Mouse (Mus musculus) embryonic facial prominence, embryonic 11.5 days (tissue): ENCODE measurements around the gene Pbxip1. TPM values are rescaled to one million over a fixed set of nuclear protein-coding genes. Genes with fewer than 3 reads are reported as not detected.
A peak's percentile ranks its signal among the peaks of the same experiment; 100 is the strongest.

ENCODE experiments used
- ATAC-seq: fragments of 200-750 bp; cut with Nextera tagmentation; replicated peaks from 2 replicates; pipeline ENCODE4 v1.8.0; 2017; ENCODE audit warnings: low read depth; ENCODE audit not compliant: insufficient number of reproducible peaks, low FRiP score, low TSS enrichment
- DNase-seq: peaks from one replicate; pipeline ENCODE4 v3.0.0-alpha.2; 2015; ENCODE audit warnings: low spot score
- H3K27ac ChIP-seq: fragments of 300-500 bp; sonication (generic); replicated peaks from 2 replicates; pipeline ENCODE4 v1.5.1; 2014; ENCODE audit warnings: mild to moderate bottlenecking, low read depth, low read length, control low read depth
- H3K27me3 ChIP-seq: fragments of 300-500 bp; sonication (generic); 2 replicates; pipeline ENCODE4 v1.6.1; 2014; ENCODE audit warnings: mild to moderate bottlenecking, low read length, moderate library complexity, mixed read lengths; ENCODE audit not compliant: control insufficient read depth, insufficient read depth
- H3K36me3 ChIP-seq: fragments of 300-500 bp; sonication (generic); replicated peaks from 2 replicates; pipeline ENCODE4 v1.6.1; 2014; ENCODE audit warnings: low read depth, mild to moderate bottlenecking, low read length, moderate library complexity, mixed read lengths; ENCODE audit not compliant: control insufficient read depth, insufficient read depth
- H3K4me1 ChIP-seq: fragments of 300-500 bp; sonication (generic); 2 replicates; pipeline ENCODE4 v1.6.1; 2014; ENCODE audit warnings: low read length, mixed read lengths; ENCODE audit not compliant: control insufficient read depth, insufficient read depth
- H3K4me2 ChIP-seq: fragments of 300-500 bp; sonication (generic); 2 replicates; pipeline ENCODE4 v1.6.1; 2014; ENCODE audit warnings: low read depth, mild to moderate bottlenecking, control low read depth, low read length, moderate library complexity
- H3K4me3 ChIP-seq: fragments of 300-500 bp; sonication (generic); 2 replicates; pipeline ENCODE4 v1.5.1; 2014; ENCODE audit warnings: low read depth, low read length, control low read depth
- H3K9ac ChIP-seq: fragments of 300-500 bp; sonication (generic); replicated peaks from 2 replicates; pipeline ENCODE4 v1.6.1; 2014; ENCODE audit warnings: mild to moderate bottlenecking, control low read depth, low read length
- H3K9me3 ChIP-seq: fragments of 300-500 bp; sonication (generic); replicated peaks from 2 replicates; pipeline ENCODE4 v1.6.1; 2016; ENCODE audit warnings: mild to moderate bottlenecking, low read length, inconsistent platforms, mixed read lengths; ENCODE audit not compliant: control insufficient read depth
- WGBS: fragments of 180-500 bp; shearing (Covaris S2); extraction: QIAGEN DNeasy Blood & Tissue Kit; methylation state at CpG from one replicate; pipeline ENCODE4 v1.1.7; 2014; 5-methylcytosine and 5-hydroxymethylcytosine counted together
- polyA plus RNA-seq: library from polyadenylated mRNA; unstranded; fragments of >200 nt; fragmentation: Nextera tagmentation; extraction: Ambion mirVana; gene quantifications from 2 replicates; pipeline ENCODE4 v1.2.1, GENCODE M21; 2014

Pbxip1 gene
- polyA plus RNA-seq, 1 experiment from 2014 or later, result 9.1 TPM

- Histone ChIP-seq H3K4me3 (peak within 1 kb of the TSS; percentile 97), H3K4me2 (peak within 1 kb of the TSS; percentile 82), H3K4me1 (no peaks in the 10 kb centered on the region), H3K27me3 (no peaks in the 10 kb centered on the region), H3K36me3 (peaks cover 7% of the 10 kb centered on the region), H3K27ac (peak within 1 kb of the TSS; percentile 83), H3K9ac (peak within 1 kb of the TSS; percentile 94), H3K9me3 (no peaks in the 10 kb centered on the region)
- DNase-seq (peak; percentile 95), ATAC-seq (peak; percentile 95)
- WGBS, result 3% methylated on average over 58 of the region's 68 CpGs
These were observed 6.0 kb upstream of the Pbxip1 start, which contains the start of gene Pygo2 for GRCm38 (mm10) chr3:89430171-89431159. Gene Pygo2, plus strand, starts transcription at chr3:89430214.

GRCm38 (mm10) chr3:89432606-89433005, 3.9 kb upstream of the Pbxip1 start:
- H3K27ac ChIP-seq, result no peak overlapping the region
- H3K27me3 ChIP-seq, result no peaks in the 10 kb centered on the region
- no peak overlapping the region for H3K4me2 ChIP-seq
- H3K4me1 ChIP-seq, result no peaks in the 10 kb centered on the region; the same call in 1 of the 2 replicates
- no peak overlapping the region for H3K4me3 ChIP-seq
- H3K9me3 ChIP-seq, result no peaks in the 10 kb centered on the region
- H3K9ac ChIP-seq, result no peak overlapping the region
- peaks cover 7% of the 10 kb centered on the region for H3K36me3 ChIP-seq
- WGBS, result 91% methylated on average over 5 of the region's 8 CpGs
- DNase-seq (no peak), ATAC-seq (no peak)

- H3K9ac ChIP-seq, result no peak overlapping the region
- no peak overlapping the region for H3K27ac ChIP-seq
- H3K27me3 ChIP-seq, result no peaks in the 10 kb centered on the region
- ATAC-seq (no peak), DNase-seq (no peak)
- H3K9me3 ChIP-seq, result no peaks in the 10 kb centered on the region
- no peak overlapping the region for H3K4me3 ChIP-seq
- no peaks in the 10 kb centered on the region; the same call in 1 of the 2 replicates for H3K4me1 ChIP-seq
- WGBS, result 74% methylated on average over 11 of the region's 11 CpGs
- H3K4me2 ChIP-seq, result no peak overlapping the region
- peaks cover 7% of the 10 kb centered on the region for H3K36me3 ChIP-seq
These were observed 2.0 kb upstream of the Pbxip1 start for GRCm38 (mm10) chr3:89434532-89434931.

- Histone ChIP-seq H3K4me3 (no peak overlapping the region), H3K9me3 (no peaks in the 10 kb centered on the region), H3K9ac (no peak overlapping the region), H3K27ac (no peak overlapping the region), H3K4me2 (no peak overlapping the region), H3K36me3 (peaks cover 7% of the 10 kb centered on the region), H3K27me3 (no peaks in the 10 kb centered on the region), H3K4me1 (no peaks in the 10 kb centered on the region; the same call in 1 of the 2 replicates)
- WGBS, result 53% methylated on average over 7 of the region's 7 CpGs
- no peak for ATAC-seq
- DNase-seq, result no peak
These were observed 1.5 kb upstream of the Pbxip1 start for GRCm38 (mm10) chr3:89435041-89435440.

DNA sequence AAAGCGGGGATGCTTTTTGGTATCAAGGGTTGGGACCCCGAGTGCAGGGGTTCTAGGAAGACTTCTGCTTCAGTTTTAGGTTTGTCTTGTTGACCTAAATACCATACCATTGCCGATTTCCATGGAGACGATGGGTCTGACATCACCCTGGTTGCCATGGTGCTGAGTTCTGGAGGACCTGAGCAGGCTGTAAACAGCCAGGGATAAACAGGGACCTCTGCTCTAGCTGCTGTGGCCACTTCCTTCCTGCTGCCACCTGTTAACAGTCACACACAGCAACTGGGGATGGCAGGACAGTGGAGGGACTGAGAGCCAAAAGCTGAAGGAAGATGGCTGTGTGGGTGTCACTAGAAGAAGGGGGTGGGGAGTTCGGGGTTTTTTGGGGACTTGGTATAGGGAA, 763 bp downstream of the Pbxip1 start:
- no peak for ATAC-seq
- H3K4me3 ChIP-seq, result peak overlapping the region; percentile 51
- no peaks in the 10 kb centered on the region for H3K27me3 ChIP-seq
- 34% methylated on average over 5 of the region's 5 CpGs for WGBS
- H3K9ac ChIP-seq, result peak overlapping the region; percentile 69
- H3K4me2 ChIP-seq, result peak overlapping the region; percentile 67
- no peaks in the 10 kb centered on the region; the same call in 1 of the 2 replicates for H3K4me1 ChIP-seq
- no peaks in the 10 kb centered on the region for H3K9me3 ChIP-seq
- no peak overlapping the region for H3K27ac ChIP-seq
- peak; percentile 28 for DNase-seq
- H3K36me3 ChIP-seq, result peaks cover 7% of the 10 kb centered on the region

DNA sequence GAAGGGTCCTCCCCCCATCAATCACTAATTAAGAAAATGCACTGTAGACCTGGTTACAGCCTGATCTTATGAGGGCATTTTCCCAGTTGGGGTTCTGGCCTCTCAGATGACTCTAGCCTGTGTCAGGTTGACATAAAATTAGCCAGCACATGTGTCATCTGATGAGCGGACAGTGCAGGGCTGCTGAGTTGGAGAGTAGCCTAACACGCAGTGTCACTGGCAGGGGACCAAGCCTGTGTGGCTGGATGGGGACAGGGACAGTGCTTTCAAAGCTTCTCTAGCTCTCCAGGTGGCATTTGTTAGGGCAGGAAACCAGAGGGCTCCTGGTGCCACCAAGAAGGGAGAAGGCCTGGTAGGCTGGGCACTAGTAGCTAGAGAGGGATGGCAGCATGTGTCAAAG, 4.2 kb downstream of the Pbxip1 start:
- no peak overlapping the region for H3K9ac ChIP-seq
- H3K27ac ChIP-seq, result no peak overlapping the region
- 92% methylated on average over 2 of the region's 2 CpGs for WGBS
- no peaks in the 10 kb centered on the region; the same call in 1 of the 2 replicates for H3K4me1 ChIP-seq
- H3K36me3 ChIP-seq, result no peaks in the 10 kb centered on the region
- H3K4me2 ChIP-seq, result no peak overlapping the region
- H3K27me3 ChIP-seq, result no peaks in the 10 kb centered on the region
- no peak for ATAC-seq
- DNase-seq, result no peak
- no peaks in the 10 kb centered on the region for H3K9me3 ChIP-seq
- no peak overlapping the region for H3K4me3 ChIP-seq

DNA sequence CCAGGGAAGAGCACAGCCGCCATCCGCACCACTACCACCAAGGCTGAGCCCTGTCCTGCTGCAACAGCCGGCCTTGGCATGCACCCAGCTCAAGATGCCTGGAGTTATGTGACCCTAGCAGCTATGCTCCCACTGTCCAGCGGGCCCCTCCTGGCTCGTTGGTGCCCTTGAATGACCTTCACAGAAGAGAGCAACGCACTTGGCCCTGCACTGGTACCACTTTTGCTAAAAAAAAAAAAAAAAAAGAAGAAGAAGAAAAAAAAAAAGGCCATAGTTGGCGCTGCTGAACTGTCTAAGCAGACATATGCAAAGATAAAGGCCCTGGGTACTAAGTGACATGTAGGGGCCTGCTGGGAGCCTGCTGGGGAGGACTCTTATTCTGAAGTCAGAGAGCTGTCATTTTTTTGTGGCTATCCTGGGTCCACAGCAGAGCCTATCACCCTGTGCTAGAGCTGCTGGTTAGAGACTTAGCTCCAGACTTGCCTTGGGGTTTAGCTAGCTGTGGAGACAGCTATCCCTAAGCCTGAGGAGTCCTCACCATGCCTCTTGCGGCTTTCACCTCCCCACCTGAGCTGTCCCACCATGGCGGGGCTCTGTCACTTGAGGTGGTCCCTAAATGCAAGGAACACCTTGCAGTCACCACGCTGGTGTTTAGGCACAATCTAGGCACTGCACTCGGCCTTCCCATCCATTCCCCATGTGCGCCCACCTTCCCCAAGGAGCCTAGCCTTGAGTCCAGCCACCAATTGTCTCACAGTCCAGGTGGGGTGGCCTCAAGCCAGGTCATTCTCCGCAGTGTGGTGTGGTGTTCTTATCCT, 12.4 kb downstream of the Pbxip1 start:
- WGBS, result 64% methylated on average over 13 of the region's 13 CpGs
- H3K9ac ChIP-seq, result no peak overlapping the region
- no peak overlapping the region; the same call in 1 of the 2 replicates for H3K4me2 ChIP-seq
- H3K27ac ChIP-seq, result no peak overlapping the region
- no peaks in the 10 kb centered on the region for H3K27me3 ChIP-seq
- no peak overlapping the region for H3K4me3 ChIP-seq
- no peak for ATAC-seq
- H3K4me1 ChIP-seq, result no peaks in the 10 kb centered on the region
- DNase-seq, result peak; percentile 18
- no peaks in the 10 kb centered on the region for H3K9me3 ChIP-seq
- H3K36me3 ChIP-seq, result no peaks in the 10 kb centered on the region
